Mouse (Mus musculus) G1E (cell line): ENCODE measurements around the gene Slc7a9. TPM values are rescaled to one million over a fixed set of nuclear protein-coding genes. Genes with fewer than 3 reads are reported as not detected.

Experiments
- ATAC-seq: 2 replicates; pipeline ENCODE4 v1.8.0; 2016; ENCODE audit warnings: mild to moderate bottlenecking; ENCODE audit not compliant: insufficient number of reproducible peaks, poor library complexity, low FRiP score, severe bottlenecking; ENCODE audit errors: extremely low read depth
- DNase-seq: peaks from one replicate; pipeline ENCODE4 v3.0.0; 2012; ENCODE audit warnings: low spot score
- H3K27me3 ChIP-seq: 2 replicates; pipeline ENCODE4 v1.6.1; 2012; ENCODE audit warnings: mild to moderate bottlenecking, low read length, inconsistent platforms; ENCODE audit not compliant: insufficient read depth
- H3K36me3 ChIP-seq: replicated peaks from 2 replicates; pipeline ENCODE3; 2012; ENCODE audit warnings: mild to moderate bottlenecking, inconsistent platforms
- H3K4me1 ChIP-seq: 2 replicates; pipeline ENCODE4 v1.6.1; 2012; ENCODE audit warnings: low read depth, low read length, inconsistent platforms, mixed read lengths; ENCODE audit not compliant: insufficient read depth
- H3K4me3 ChIP-seq: 2 replicates; pipeline ENCODE4 v1.5.1; 2012; ENCODE audit warnings: low read depth, mild to moderate bottlenecking, inconsistent platforms, low read length, moderate library complexity, mixed read lengths
- H3K9me3 ChIP-seq: replicated peaks from 2 replicates; pipeline ENCODE4 v1.6.1; 2012; ENCODE audit warnings: inconsistent platforms
- CTCF ChIP-seq: IDR thresholded peaks from 2 replicates; pipeline ENCODE4 v1.5.1; 2012; ENCODE audit warnings: low read depth, low read length, inconsistent platforms, mixed read lengths
- GATA1 ChIP-seq: IDR thresholded peaks from 2 replicates; pipeline ENCODE4 v1.6.1; 2012; ENCODE audit warnings: borderline replicate concordance, low read length, inconsistent platforms, mixed read lengths
- GATA2 ChIP-seq: IDR thresholded peaks from 2 replicates; pipeline ENCODE4 v1.6.1; 2012; ENCODE audit warnings: low read depth, low read length, inconsistent platforms, borderline replicate concordance
- POLR2AphosphoS5 ChIP-seq: IDR thresholded peaks from 2 replicates; pipeline ENCODE4 v1.6.1; 2012; ENCODE audit warnings: low read depth, low read length, inconsistent platforms; ENCODE audit not compliant: insufficient replicate concordance
- TAL1 ChIP-seq: conservative IDR thresholded peaks from 2 replicates; pipeline ENCODE4 v1.6.1; 2012; ENCODE audit warnings: low read depth, low read length, inconsistent platforms, mixed read lengths
- polyA plus RNA-seq: library from polyadenylated mRNA; stranded (reverse); fragments of >175 nt; gene quantifications from 2 replicates; pipeline ENCODE4 v1.2.3, GENCODE M21; 2012
- total RNA-seq, 2 experiments: library from RNA; stranded (forward) in 1 of 2; stranded (reverse) in 1 of 2; fragments of 200-1000 nt in 1 of 2; fragments of >200 nt in 1 of 2; fragmentation: Nextera tagmentation in 1 of 2; gene quantifications; 2 replicates each; pipeline ENCODE4 v1.2.3; 2014 to 2017

Gene Slc7a9
- total RNA-seq (2014; fragmentation: Nextera tagmentation): not detected in 2 replicates
- 0.06 and 0.16 TPM in 2 replicates for total RNA-seq (2017)
- polyA plus RNA-seq: not detected in 2 replicates

DNA sequence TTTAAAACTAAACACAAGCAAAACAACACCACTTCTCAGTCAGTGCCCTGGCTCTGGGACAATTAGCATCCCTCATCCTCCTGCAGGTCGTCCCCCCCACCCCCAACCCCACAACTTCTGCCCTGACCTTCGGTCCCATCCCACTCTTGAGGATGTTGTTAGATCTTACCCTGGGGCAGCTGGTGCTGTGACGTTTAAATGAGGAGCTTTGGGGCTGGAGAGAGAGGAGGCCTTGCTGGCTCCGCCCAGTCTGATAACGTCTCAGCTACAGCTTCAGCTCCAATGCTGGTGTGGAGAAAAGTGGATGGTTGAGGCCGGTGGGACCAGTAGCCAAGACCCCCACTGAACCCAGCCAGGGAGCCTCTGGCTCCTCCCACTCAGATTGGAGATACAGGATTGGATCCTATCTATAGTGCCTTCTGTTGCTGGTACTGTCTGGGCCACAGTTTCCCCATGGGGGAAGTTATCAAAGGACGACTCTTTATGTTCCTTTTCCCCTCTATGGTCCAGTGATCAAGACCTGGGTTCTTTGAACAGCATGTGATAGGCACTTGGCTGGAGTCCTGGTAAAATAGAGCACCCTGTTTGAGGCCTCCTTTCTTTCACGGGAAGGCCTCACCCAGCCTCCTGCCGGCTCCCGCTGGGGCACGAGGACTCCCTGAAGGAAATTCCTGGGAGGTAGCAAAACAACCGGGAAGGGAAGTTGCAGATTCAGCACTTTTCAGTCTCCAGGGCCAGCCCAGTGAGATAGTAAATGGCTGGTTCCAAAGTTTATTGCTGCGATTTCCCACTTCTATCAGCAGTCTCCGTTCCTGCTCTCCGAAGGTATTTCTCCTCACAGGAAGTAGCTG, at the start of gene Slc7a9:
Gene Slc7a9, plus strand, starts transcription at position 801 of the 851 bp plus-strand sequence.
- Histone ChIP-seq H3K9me3 (no peaks in the 10 kb centered on the region), H3K27me3 (peaks cover 6% of the 10 kb centered on the region; the same call in 1 of the 2 replicates)
- no peak for DNase-seq

GRCm38 (mm10) chr7:35401169-35401568, 47.4 kb upstream of the Slc7a9 start:
- H3K27me3 ChIP-seq: no peaks in the 10 kb centered on the region
- no peak overlapping the region for H3K4me3 ChIP-seq
- no peak for ATAC-seq
- no peak for DNase-seq
- H3K4me1 ChIP-seq: peaks cover 21% of the 10 kb centered on the region
- TF ChIP-seq CTCF (no peak), POLR2AphosphoS5 (no peak), GATA2 (no peak), GATA1 (no peak), TAL1 (no peak)
- H3K9me3 ChIP-seq: no peaks in the 10 kb centered on the region
- H3K36me3 ChIP-seq: peaks cover 79% of the 10 kb centered on the region

More for the DNA sequence above, at the start of gene Slc7a9:
- no peak within 1 kb of the TSS for H3K4me3 ChIP-seq
- H3K4me1 ChIP-seq: peaks cover 2% of the 10 kb centered on the region; the same call in 1 of the 2 replicates
- H3K36me3 ChIP-seq: no peaks in the 10 kb centered on the region
- no peak for ATAC-seq
- TF ChIP-seq CTCF (no peak), POLR2AphosphoS5 (no peak), TAL1 (no peak), GATA1 (no peak), GATA2 (no peak)

GRCm38 (mm10) chr7:35415226-35415625, 33.4 kb upstream of the Slc7a9 start:
- Histone ChIP-seq H3K36me3 (peaks cover 81% of the 10 kb centered on the region), H3K9me3 (no peaks in the 10 kb centered on the region), H3K4me1 (no peaks in the 10 kb centered on the region), H3K4me3 (no peak overlapping the region), H3K27me3 (no peaks in the 10 kb centered on the region)
- ATAC-seq (no peak), DNase-seq (no peak)
- TF ChIP-seq TAL1: no peak
- TF ChIP-seq POLR2AphosphoS5: no peak

DNA sequence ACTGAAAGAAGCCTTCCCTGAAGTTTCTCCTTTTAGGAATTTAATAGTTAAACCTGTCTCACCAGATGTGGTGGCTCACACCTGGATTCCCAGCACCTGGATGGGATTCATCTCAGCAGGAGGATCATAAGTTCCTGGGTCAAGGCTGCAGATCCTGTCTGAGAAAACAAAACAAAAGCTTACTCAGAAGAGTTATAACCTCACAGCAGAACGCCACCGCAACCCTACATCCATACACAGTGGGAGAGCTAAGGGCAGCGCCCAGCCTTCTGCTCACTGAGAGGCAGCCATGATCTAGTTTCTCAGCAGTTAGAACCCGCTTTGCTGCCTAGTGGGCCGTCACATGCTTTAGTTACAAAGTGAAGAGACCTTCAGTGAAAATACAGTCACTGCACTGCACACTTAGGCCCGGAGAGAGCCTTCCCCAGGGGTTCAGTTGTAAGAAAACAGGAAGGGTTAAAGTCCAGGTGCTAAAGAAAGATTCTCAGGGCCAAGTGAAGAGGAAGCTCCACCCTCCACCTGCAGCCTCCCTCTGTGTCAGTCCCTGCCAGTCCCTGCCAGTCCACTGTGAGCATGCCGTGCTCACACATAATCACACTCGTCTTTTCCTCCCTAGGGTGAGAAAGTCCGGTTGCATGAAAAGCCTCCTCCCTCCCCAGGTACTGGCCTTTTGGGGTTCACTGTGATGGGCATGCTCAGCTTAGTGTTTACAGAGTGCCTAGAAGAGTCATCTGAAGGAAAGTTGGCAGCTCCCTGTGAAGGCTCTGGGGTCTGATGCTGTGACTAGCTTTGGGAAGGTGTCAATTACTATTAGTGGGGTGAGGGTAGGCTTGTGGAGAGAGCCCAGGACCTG, 32.6 kb upstream of the Slc7a9 start:
- H3K27me3 ChIP-seq: no peaks in the 10 kb centered on the region
- peaks cover 83% of the 10 kb centered on the region for H3K36me3 ChIP-seq
- H3K9me3 ChIP-seq: no peaks in the 10 kb centered on the region
- ATAC-seq (no peak), DNase-seq (no peak)
- H3K4me3 ChIP-seq: no peak overlapping the region
- H3K4me1 ChIP-seq: no peaks in the 10 kb centered on the region
- TF ChIP-seq GATA2 (no peak), POLR2AphosphoS5 (no peak), TAL1 (no peak), GATA1 (no peak), CTCF (no peak)

- TF ChIP-seq GATA2: no peak
- ATAC-seq (no peak), DNase-seq (no peak)
- no peak overlapping the region for H3K4me3 ChIP-seq
- no peaks in the 10 kb centered on the region for H3K4me1 ChIP-seq
- peaks cover 87% of the 10 kb centered on the region for H3K36me3 ChIP-seq
- H3K9me3 ChIP-seq: no peaks in the 10 kb centered on the region
- H3K27me3 ChIP-seq: no peaks in the 10 kb centered on the region
These were observed 32.0 kb upstream of the Slc7a9 start for GRCm38 (mm10) chr7:35416654-35416948.

- no peaks in the 10 kb centered on the region for H3K4me1 ChIP-seq
- DNase-seq: no peak
- peaks cover 69% of the 10 kb centered on the region for H3K36me3 ChIP-seq
- H3K9me3 ChIP-seq: no peaks in the 10 kb centered on the region
- no peak for ATAC-seq
- H3K4me3 ChIP-seq: no peak overlapping the region
- TF ChIP-seq POLR2AphosphoS5: no peak
- no peaks in the 10 kb centered on the region for H3K27me3 ChIP-seq
These were observed 25.5 kb upstream of the Slc7a9 start for GRCm38 (mm10) chr7:35423071-35423470.
